Mouse (Mus musculus) ovary, postnatal 36 days (tissue): ENCODE measurements around the gene Tcaf1.
A peak's percentile ranks its signal among the peaks of the same experiment; 100 is the strongest.

Experiments
- DNase-seq: peaks from one replicate; pipeline ENCODE4 v3.0.0; 2022; ENCODE audit warnings: low spot score, mixed read lengths

The Tcaf1 gene

DNA sequence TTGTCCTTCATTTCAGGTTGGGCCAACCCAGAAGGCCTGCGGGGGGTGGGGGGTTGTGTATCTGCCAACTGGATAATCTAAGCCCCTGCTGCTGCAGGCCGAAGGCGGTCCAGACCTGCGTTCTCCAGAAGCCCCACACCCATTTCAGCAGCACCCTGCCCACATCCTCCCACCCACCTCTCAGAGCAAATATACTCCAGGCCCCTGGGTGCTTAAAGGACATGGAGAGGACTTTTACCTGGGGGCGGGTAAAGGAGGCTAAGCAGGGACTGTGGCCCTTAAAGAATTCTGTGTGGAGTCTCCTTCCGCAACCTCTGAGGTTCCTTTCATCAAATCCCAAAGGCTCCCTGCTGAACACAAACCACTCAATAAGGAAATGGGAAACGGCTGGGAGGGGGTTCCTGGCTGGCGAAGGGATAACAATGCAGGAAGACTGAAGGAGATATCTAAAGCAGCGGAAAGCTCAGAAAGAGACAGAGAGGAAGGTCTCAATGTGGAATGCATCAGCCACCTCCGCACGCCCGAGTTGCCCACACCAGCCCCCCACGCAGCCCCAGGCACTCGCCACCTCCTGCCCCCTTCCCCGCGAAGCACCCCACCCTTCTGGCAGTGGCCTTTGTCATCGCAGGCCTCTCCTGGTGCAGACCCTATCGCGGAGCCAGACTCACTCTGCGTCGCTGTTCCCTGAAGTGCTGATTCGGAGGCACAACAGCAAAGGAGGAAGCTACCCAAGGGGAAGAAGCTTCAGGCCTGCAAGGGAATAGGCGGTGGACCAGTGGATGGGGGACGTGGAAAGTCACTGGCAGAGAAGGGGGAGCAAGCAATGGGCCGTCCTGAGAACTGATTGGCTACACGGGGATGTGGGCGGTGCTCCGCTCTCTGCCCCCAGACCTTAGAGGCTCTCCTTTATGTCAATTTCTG lies at the start of gene Tcaf1:
Gene Tcaf1 (minus strand): TSS at position 798 of the 921 bp plus-strand sequence.
- peak; percentile 77 for DNase-seq

DNA sequence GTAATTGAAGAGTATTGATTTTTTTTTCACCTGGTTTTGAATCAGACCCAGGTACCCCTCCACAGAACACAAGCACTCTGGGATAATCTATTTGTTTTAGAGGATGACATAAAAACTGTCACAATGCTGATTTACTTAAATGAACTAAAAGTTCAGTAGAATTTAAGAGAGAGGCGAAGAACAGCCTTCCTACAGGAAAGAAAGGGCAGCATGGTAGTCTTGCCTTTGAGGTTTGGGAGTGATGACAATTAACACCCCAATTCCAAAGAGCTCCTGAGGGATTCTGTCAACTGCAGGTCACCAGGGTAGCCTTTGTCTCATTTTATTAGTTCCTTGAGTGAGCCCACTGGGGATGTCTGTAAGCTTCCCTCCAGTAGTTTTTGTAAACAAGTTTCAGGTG lies 46.2 kb upstream of the Tcaf1 start, which contains the start of gene Olfr38:
Gene Olfr38 (plus strand): TSS at position 301 of the 400 bp plus-strand sequence.
- no peak for DNase-seq

DNA sequence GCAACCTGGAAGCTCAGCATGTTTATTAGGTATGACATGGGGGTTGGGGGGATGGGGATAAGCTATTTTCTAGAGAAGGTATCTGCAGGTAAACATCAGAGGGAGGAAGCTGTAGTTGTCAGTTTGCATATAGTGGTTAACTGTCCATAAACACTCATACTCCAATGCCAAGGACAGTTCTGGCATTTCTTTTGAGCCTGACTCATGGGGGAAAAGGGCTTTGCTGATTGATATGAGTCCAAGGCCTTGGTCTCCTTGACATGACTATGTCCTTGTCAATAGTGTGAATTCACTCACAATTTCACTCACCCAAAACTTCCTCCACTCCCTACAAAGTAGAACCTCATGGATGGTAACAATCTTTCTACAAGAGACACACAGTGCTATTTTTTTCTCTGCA lies 38.0 kb upstream of the Tcaf1 start:
- DNase-seq: no peak

DNA sequence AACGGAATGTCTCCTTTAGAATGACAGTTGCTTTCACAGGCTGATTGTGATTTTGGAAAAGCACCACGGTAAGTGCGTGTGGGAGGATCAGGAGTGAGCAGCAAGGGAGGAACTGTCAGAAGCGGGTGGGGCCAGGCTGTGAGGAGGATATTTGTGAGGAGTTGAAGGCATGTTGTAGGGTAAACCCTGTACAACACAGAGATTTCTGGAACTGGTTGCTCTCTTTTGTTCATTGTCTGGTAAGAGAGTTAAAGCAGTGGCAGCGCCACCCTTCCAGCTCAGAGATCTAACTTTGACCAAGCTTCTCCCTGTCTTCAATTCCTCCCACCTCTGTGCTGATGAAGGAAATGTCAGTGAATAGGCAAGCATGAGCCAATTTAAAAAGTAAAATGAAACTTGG lies 32.4 kb upstream of the Tcaf1 start:
- DNase-seq: no peak

DNA sequence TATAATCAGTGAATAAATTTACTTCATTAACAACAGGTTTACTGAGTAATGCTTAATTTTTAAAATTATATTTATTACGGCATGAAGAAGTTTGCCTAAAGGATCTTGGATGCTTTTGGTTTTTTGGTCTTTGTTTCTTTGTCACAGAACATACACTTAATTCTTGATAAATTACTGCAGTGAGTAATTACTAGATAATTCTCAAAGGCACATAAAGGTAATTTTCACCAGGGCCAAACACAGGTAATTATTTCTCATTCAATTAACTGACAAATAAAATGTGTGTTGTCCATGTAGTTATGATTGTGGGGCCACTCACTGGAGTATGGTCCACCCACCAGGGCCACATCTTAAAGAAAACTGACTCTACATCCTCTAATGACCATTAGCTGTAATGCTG lies 29.2 kb upstream of the Tcaf1 start, which contains the start of gene Olfr453:
Gene Olfr453 (plus strand): TSS at position 301 of the 400 bp plus-strand sequence.
- no peak for DNase-seq

DNA sequence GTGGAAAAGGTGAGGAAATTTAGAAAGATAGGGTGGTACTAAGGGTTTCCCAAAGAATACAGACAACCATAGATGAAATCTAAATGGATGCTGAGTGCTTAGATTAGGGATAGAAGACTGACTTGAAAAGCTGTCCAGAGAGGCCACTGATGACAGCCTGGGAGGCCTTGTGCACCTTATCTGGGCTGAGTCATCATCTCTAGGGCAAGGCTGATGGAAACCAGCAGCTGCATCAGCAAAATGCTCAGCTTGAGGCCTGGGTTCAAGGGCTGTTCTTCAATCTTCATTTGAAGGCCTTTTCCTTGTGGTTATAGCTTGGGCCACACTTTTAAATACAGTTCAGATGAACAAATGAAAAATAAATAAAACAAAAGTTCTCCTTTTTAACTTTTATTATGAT lies 8.1 kb upstream of the Tcaf1 start:
- no peak for DNase-seq

DNA sequence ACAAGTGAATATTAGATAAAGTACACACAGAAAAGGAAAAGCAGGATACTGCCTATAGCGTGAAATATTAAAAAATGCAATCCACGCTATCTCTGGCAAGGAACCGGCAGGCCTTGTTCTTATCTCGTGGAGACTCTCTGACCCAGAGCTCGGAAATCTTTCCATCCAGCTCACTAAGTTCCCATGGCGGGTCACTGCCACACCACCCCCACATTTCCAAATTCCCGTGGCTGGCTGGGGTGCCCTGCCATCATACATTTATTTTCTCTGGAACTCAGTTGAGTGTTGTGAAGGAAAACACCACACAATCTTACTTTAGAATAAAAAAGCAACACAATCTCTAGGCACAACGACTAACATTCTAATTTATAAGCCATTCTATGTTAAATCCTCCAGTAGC lies 4.8 kb upstream of the Tcaf1 start:
- peak; percentile 41 for DNase-seq

DNA sequence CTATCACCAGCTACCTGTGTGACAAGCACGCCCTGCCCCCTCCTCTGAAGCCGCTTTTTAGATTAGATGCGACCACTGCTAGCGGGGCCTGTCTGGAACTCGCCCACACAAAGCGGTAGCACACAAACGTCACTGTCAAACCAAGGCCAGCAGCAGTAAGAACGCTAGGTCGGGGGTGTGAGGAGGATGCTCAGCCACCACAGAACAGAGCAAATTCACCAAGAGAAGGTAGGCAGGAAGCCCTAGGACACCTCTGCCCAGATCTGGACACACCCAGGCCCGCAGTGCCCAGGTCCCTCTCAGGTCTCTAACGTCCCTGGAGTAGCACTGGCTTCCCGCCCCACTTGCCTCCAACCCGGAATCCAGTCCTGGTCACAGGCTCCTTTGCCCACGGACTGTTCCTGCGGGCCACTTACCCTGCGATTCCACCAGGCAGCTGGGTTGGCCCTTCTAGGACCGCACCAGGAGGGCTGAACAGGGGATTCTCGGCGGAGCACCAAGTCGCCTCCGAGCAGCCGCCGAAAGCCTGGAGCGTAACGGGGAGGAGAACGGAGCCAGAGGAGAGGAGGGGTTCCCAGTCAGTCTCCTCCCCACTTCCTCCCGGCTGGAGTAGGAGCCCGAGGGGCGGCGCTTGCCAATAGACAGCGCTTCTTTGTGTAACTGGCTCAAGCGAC lies 17.2 kb downstream of the Tcaf1 start:
- peak; percentile 83 for DNase-seq

DNA sequence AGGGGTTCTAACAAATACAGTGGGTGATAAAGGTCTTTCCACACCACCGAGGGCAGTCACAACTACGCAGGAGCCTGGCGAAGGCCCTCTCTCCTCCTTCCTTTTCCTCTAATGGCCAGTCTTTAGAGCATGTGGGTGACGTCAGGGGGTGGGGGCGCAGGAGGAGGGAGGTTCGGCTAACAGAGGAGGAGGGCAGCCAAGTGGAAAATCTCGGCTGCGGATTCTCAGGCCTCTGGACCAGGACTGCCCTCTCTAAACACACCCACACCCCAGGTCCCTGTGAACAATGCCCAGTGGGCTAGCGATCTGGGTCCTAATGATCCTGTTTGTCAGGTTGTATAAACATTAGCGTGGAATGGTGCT lies 17.8 kb downstream of the Tcaf1 start:
- DNase-seq: peak; percentile 75

DNA sequence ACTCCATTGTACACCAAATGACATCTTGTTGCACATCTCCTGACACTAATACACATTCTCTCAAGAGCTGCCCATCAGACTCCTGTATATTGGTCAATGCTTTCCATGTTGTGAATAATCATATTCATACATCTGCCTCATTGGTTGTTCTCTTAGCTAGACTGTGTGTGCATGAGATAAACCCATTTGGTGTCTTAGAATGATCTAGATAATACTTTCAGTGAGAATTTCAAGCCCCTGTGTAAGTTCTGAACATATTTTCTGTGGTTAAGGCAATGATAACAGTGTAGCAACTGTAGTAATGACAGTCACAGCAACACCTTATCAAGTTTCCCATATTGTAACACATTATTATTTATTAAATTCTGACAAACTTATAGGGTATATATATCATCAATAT lies 20.1 kb downstream of the Tcaf1 start:
- DNase-seq: no peak

DNA sequence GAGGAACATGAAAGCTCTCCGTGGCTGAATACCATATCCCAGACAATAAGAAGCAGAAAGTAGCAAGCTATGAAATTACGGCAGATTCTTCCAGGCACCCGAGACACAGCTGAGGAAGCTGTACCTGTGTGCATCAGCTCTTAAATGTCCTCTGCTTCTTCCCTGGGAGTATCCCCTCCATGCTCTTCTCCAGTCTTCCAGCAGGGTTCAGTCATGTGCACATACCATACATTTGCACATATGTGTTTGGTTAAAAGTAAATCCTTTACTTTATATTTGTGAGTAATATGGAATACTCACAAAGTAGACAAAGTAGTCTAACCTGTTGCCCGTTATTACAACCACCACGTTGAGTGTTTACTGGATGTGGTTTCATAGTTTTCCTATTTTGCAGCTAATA lies 22.0 kb downstream of the Tcaf1 start:
- DNase-seq: no peak

DNA sequence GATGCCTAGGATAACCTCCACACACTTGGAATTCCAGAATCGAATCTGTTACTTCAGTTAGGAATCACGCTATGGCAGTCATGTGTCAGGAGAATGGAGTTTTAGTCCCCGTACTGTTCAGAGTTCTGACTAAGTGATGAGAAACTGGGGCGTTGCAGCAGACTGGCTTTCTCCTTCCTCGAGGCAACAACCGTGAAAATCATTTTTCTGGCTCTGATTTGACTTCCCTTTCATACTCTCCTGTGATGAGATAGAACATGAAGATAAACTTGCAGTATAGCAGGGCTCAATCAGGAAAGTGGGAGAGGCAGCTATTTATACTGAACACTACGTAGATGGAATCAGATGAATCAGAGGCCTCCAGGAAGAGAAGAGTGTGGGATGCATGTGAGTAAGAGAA lies 29.8 kb downstream of the Tcaf1 start:
- no peak for DNase-seq

DNA sequence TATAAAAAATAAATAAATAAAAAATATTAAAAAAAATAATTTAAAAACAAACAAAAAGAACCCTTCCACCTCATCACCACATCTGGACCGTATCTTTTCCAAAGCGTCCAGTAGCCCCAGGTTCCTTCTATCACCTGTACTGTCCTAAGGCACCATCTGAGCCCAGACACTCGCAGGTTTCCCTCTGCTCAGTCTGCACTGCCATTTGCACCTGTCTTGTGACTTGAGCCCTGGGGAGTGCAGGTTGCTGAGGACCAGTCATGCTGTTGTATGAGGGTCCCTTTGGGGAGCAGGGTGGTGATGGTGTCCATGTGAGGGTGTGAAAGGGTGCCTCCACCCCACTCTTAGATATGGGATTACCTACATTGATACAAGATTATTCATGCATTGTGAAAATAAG lies 33.9 kb downstream of the Tcaf1 start:
- DNase-seq: no peak

DNA sequence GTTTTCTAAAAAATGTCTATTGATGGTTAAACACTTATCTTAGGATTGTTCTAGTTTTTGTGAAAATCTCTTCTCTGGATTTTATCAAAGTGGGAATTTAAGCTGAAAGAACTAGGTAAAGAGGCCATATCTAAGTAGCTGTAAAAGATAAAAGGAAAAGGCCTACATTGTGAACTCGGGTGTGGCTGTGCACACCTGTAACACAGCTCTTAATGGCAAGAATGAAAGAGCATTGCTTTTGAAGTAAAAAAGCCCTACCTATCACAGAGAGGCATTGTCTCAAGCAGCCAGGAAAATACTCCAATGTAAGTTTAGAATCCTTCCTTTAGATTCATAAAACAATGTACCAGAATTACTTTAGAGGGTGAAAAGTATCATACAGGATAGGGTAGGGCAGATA lies 38.1 kb downstream of the Tcaf1 start:
- no peak for DNase-seq

DNA sequence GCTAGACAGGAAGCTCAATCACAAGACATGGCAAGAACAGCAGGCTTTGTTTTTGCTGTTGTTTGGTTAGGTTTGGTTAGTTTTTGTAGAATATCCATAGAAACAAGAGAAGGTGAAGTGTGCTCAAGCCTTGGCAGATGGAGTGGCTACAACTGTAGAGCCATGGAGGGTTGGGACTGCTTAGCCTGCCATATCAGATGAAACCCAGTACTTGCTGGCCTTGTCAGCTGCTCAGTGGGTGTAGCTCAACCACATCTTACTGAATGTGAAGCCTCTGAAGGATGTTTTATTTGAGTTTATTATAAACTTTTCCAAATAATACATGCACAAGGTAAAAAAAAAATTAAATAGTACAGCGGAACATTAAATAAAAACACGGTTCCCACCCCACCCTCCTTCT lies 42.2 kb downstream of the Tcaf1 start:
- DNase-seq: no peak

DNA sequence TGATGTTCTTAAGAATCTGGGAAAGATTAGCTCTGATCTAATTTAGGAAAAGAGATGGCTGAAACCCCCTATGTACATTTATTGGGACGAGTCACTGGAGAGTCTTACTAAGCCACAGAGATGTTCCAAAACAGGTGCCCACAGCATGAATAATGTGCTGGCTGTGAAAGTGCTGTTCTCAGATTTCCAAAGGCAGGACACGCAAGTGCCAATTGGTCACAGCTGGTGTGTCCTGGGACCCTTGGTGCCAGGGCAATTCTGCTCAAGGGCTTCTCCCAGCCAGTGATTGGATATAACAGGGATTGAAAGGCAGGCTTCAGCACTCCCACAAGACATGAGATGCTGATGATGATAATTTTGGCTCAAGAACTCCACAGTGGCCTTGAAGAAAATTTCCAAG lies 48.1 kb downstream of the Tcaf1 start:
- DNase-seq: no peak

DNA sequence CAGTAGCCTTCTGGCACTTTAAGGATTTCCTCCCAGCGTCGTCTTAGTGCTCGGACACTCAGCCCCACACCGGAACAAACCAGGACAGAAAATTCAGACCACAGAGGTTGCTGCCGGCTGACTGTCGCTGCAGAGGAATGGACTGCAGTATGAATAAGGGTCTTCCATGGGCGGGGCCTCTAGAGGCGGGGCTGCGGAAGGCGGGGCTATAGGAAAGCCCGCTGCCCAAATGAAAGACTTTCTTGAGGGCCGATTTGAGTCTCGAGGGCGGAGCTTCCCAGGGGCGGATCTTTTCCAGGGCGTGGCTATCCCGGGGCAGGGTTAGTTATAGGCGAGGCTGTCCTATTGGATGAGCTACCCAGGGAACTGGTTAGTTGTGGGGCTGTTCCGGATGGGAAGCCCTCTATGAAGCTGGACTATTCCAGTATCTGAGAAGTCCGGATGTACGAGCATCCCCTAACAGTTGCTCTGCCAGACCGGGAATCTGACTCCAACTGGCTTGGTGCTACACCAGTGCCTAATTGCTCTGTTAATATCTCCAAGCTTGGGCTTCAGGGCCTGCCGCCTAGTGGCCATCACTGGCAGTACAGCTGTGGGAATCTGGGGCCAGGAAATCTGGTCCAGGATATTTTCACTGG lies 64.9 kb downstream of the Tcaf1 start, which contains the start of gene Tcaf2:
Gene Tcaf2 (minus strand): TSS at position 343 of the 638 bp plus-strand sequence.
- DNase-seq: peak; percentile 85

DNA sequence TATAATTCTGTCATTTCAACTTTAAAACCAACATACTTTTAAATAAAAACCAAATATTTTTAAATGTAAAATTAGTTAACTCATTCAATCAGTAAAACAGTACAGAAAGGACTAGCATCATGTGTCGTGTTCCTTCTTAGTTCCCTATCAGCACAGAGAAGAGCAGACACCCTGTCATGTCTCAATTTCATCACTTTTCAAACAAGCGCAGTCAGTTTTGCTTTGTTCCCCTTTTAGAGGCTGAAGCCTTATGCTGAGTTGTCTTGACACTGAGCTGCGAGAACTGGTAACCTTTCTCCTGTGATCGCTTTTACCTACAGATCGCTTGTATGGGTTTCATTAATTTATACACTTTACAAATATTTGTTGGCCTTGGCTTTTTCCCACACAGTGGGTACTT lies 75.5 kb downstream of the Tcaf1 start:
- no peak for DNase-seq

DNA sequence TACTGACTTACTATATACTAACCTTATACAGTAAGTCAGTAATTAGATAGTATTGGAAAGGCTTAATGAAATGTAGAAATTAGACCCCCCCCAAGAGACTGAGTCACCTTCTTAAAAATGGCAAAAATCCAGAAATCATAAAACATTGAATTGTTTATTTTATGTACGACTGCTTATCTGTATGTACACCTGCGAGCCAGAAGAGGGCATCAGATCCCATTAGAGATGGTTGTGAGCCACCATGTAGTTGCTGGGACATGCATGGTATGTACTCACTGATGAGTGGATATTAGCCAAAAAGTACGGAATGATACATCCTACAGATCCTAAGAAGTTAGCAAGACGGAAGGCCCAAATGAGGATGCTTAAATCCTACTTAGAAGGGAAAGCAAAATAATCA lies 78.5 kb downstream of the Tcaf1 start:
- no peak for DNase-seq
